Mouse (Mus musculus) spleen, postnatal 36 days (tissue): ENCODE data around the gene Hephl1.

ENCODE experiments used
- DNase-seq, 2 experiments: peaks; one replicate each; pipeline ENCODE4 v3.0.0; 2022; ENCODE audit warnings: low spot score in 2 of 2, mixed read lengths in 1 of 2

The Hephl1 gene

GRCm38 (mm10) chr9:15060026-15060425 lies 51.9 kb downstream of the Hephl1 start:
- no peak for DNase-seq

- no peak for DNase-seq
Observed at GRCm38 (mm10) chr9:15045740-15046139, 66.2 kb downstream of the Hephl1 start.

GRCm38 (mm10) chr9:15045084-15045669 lies 66.7 kb downstream of the Hephl1 start, which contains the start of gene Panx1:
Gene Panx1 (minus strand): TSS chr9:15045478.
- DNase-seq: peak; percentile 83 to 85

- DNase-seq: no peak
Observed at GRCm38 (mm10) chr9:15044391-15045083, 67.4 kb downstream of the Hephl1 start.

- no peak for DNase-seq
Observed at GRCm38 (mm10) chr9:15041556-15041955, 70.4 kb downstream of the Hephl1 start.

GRCm38 (mm10) chr9:15039848-15040247 lies 72.1 kb downstream of the Hephl1 start:
- DNase-seq: no peak

GRCm38 (mm10) chr9:15037704-15038103 lies 74.2 kb downstream of the Hephl1 start:
- no peak for DNase-seq

- no peak for DNase-seq
Observed at GRCm38 (mm10) chr9:15037237-15037636, 74.7 kb downstream of the Hephl1 start.

GRCm38 (mm10) chr9:15036807-15037206 lies 75.1 kb downstream of the Hephl1 start:
- DNase-seq: no peak

GRCm38 (mm10) chr9:15036405-15036804 lies 75.5 kb downstream of the Hephl1 start:
- DNase-seq: no peak

GRCm38 (mm10) chr9:15035979-15036378 lies 75.9 kb downstream of the Hephl1 start:
- no peak for DNase-seq

GRCm38 (mm10) chr9:15034546-15035273 lies 77.2 kb downstream of the Hephl1 start:
- peak; percentile 52 for DNase-seq

GRCm38 (mm10) chr9:15033568-15034160 lies 78.2 kb downstream of the Hephl1 start:
- peak; percentile 21 to 49 for DNase-seq

GRCm38 (mm10) chr9:15032797-15033196 lies 79.1 kb downstream of the Hephl1 start:
- DNase-seq: no peak

GRCm38 (mm10) chr9:15030771-15031170 lies 81.1 kb downstream of the Hephl1 start:
- DNase-seq: no peak

GRCm38 (mm10) chr9:15029025-15029727 lies 82.7 kb downstream of the Hephl1 start:
- DNase-seq: peak; percentile 36 to 52

- no peak for DNase-seq
Observed at GRCm38 (mm10) chr9:15027725-15028124, 84.2 kb downstream of the Hephl1 start.

GRCm38 (mm10) chr9:15023049-15023448 lies 88.9 kb downstream of the Hephl1 start:
- no peak for DNase-seq

GRCm38 (mm10) chr9:15021156-15021555 lies 90.8 kb downstream of the Hephl1 start:
- DNase-seq: no peak

GRCm38 (mm10) chr9:15020561-15021080 lies 91.3 kb downstream of the Hephl1 start:
- no peak for DNase-seq

- no peak for DNase-seq
Observed at GRCm38 (mm10) chr9:15018756-15019131, 93.2 kb downstream of the Hephl1 start.
